Mouse (Mus musculus) liver, embryonic 14 days (tissue): Measurements from ENCODE around the gene Vwf. TPM values are rescaled to one million over a fixed set of nuclear protein-coding genes. Genes with fewer than 3 reads are reported as not detected.

Source experiments
- polyA plus RNA-seq: library from polyadenylated mRNA; depleted of rRNA; stranded (reverse); fragments of >200 nt; gene quantifications from 2 replicates; pipeline ENCODE4 v1.2.3, GENCODE M21; 2012; rRNA removed

The Vwf gene
- polyA plus RNA-seq: 8.9 and 9.5 TPM in 2 replicates

DNA sequence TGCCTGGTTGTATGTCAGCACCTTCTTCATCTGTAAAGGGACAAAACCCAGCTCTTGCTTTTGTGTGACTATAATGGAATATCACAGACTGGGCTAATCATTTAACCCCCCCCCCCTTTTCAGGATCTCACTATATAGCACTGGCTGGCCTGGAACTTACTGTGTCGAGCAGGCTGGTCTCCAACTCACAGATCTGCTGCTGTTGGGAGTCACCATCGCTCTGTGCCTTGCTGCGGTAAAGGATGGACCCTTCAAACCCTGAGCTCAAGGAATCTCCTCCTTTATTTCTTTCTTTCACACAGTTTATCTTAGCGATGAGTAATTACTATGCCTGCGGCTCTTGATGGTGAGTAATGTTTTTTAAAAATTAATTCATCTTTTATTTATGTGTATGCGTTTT, at the start of gene Vwf:
Vwf (plus strand) TSS at position 301 of the 400 bp plus-strand sequence.

DNA sequence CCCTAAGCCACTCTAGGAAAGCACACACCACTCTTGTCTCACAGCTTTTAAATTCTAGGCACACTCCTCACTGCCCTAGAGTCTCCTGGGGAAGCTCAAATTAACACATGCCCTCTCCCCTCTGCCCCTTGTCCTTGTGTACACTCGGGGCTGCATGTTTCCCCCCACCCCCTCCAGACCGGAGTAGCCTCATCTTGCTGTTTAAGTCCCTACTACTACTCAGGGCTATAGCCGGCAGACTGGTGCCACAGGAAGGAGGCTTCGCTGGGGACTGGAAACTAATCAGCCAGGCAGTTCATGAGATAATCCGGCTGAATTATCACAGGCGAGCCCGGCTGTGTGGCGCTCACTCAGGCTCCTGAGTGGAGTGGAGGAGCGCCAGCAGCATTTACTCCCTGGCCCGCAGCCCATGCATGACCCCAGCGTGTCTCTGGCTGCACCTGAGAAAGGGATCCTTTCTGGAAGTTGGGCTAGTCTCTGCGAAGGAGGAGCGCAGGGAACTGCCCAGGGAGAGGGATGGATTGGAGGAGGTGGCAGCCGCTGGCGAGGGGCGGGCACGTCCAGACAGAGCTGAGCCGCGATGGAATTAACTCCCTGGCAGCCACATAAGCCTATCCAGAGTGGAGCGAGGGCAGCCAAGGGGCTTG, 143.6 kb downstream of the Vwf start, which contains the start of gene Ano2:
Ano2 (plus strand) TSS at position 363 of the 647 bp plus-strand sequence.

Other genes with a start within 250 kb of the Vwf start
- gene Ltbr, start 232.9 kb upstream of the Vwf start, polyA plus RNA-seq: 10.4 and 14.8 TPM in 2 replicates
- gene Scnn1a, start 226.1 kb upstream of the Vwf start, polyA plus RNA-seq: 0.24 and 0.32 TPM in 2 replicates
- 14.7 and 18.1 TPM in 2 replicates for gene Tnfrsf1a, start 197.4 kb upstream of the Vwf start, polyA plus RNA-seq
- 0.35 and 0.48 TPM in 2 replicates for gene Plekhg6, start 166.0 kb upstream of the Vwf start, polyA plus RNA-seq
- 49.5 and 66.3 TPM in 2 replicates for gene Cd9, start 52.0 kb upstream of the Vwf start, polyA plus RNA-seq
- 0.06 and 0.07 TPM in 2 replicates for gene Ano2, start 143.6 kb downstream of the Vwf start, polyA plus RNA-seq